Mouse (Mus musculus): Measurements from ENCODE around the gene Frmd5.

DNA sequence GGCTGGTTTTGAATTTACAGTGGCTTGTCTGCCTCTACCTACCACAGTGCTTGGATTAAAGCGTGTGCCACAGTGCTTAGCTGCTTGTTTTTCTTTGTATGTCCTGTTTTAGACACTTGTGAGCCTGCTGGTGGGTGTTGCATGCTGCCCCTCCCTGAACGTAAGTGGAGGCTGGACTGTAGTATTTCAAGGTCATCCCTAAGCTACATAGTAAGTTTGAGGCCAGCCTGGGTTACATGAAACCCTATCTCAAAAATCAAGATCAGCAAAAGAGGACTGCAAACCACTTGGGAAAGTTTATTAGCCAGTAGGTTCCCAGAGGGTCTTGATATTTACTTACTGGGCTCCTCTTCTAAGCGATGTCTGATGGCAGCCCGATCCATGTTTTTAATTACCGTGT is 288.8 kb downstream of the Frmd5 start:
- TF ChIP-seq CTCF (IDR thresholded peaks at IDR 0.05; ENCODE audit: low read depth, low read length) (no peak), POLR2A (IDR thresholded peaks at IDR 0.05; ENCODE audit: borderline replicate concordance, low read depth, low read length) (no peak)

Measured in bone marrow macrophage, adult 2 months (primary cell).